Comparison of ENCODE assay signal across 9 mouse cellular contexts in genomic region chr17:28531946-28532345, GRCm38 (mm10). TPM values are rescaled to one million over a fixed set of nuclear protein-coding genes. Genes with fewer than 3 reads are reported as not detected.
DNase-seq lines count a peak whose midpoint lies in the region; ATAC-seq lines count a peak whose summit lies in the region.
"Had no signal": no experiment of that assay in that cellular context is flagged by ENCODE, and none has a peak within 500 bp of the region (broad histone marks: within the 10 kb centered on the region; RNA-seq: fewer than 3 reads in every experiment).

No protein-coding gene starts in this region.

- H3K4me3 ChIP-seq in hindbrain, embryonic 13.5 days = no peak overlapping the region

- DNase-seq in kidney, adult 9 months = peak; percentile 56
- no peak for DNase-seq in kidney, adult 8-10 months
- peak; percentile 28 for DNase-seq in MN1 (ENCODE audit: low spot score)
- DNase-seq in layer of hippocampus, adult 9-11 months = no peak
- no peak for DNase-seq in adrenal gland, adult 18-20 months (ENCODE audit: low spot score in 2 of 2)
- DNase-seq: gastrocnemius, postnatal 25 days had no signal

- no peak overlapping the region for H3K27ac ChIP-seq in hindbrain, embryonic 13.5 days

- no peak overlapping the region for H3K9ac ChIP-seq in hindbrain, embryonic 13.5 days

- H3K27me3 ChIP-seq in hindbrain, embryonic 13.5 days = peaks cover 36% of the 10 kb centered on the region

- no peaks in the 10 kb centered on the region for H3K36me3 ChIP-seq in hindbrain, embryonic 13.5 days

- H3K4me1 ChIP-seq in hindbrain, embryonic 13.5 days (replicated peaks) = peaks cover 13% of the 10 kb centered on the region

- ATAC-seq in hindbrain, embryonic 13.5 days (ENCODE audit: low FRiP score) = no peak
- ATAC-seq in megakaryocyte, adult 5-6 weeks (ENCODE audit: poor library complexity, severe bottlenecking) = peak; percentile 59
- ATAC-seq in frontal cortex, adult (ENCODE audit: low TSS enrichment) = no peak

- H3K9me3 ChIP-seq in hindbrain, embryonic 13.5 days = no peaks in the 10 kb centered on the region

- WGBS in hindbrain, embryonic 13.5 days = 19% methylated on average over 18 of the region's 18 CpGs

- peak overlapping the region; percentile 23; the same call in 1 of the 2 replicates for H3K4me2 ChIP-seq in hindbrain, embryonic 13.5 days

RNA-seq across cellular contexts. Expression of gene Armc12, which starts 1.3 kb away (rescaled TPM):
- not detected in 2 replicates for polyA plus RNA-seq in hindbrain, embryonic 13.5 days (2015; fragmentation: Nextera tagmentation; extraction: Ambion mirVana)
- total RNA-seq in megakaryocyte, adult 5-6 weeks (2015) = 0.16 TPM in 1 of 2 replicates, not detected in the other
- total RNA-seq in megakaryocyte, adult 5-6 weeks (2017) = not detected in 2 replicates
- not detected for total RNA-seq in adrenal gland, adult 18-20 months (2021)
- total RNA-seq: gastrocnemius, postnatal 25 days had no signal

RNA-seq across cellular contexts. Expression of gene Fkbp5, which starts 14.6 kb away (rescaled TPM):
- 24.8 and 27.2 TPM in 2 replicates for polyA plus RNA-seq in hindbrain, embryonic 13.5 days (2015; fragmentation: Nextera tagmentation; extraction: Ambion mirVana)
- 12.8 and 17.9 TPM in 2 replicates for total RNA-seq in megakaryocyte, adult 5-6 weeks (2015)
- total RNA-seq in megakaryocyte, adult 5-6 weeks (2017) = 25.9 and 26.8 TPM in 2 replicates
- total RNA-seq in adrenal gland, adult 18-20 months (2021) = 100 to 1,000 TPM; 111 to 112 TPM

RNA-seq across cellular contexts. Expression of gene Clpsl2, which starts 17.3 kb away (rescaled TPM):
- not detected in 2 replicates for polyA plus RNA-seq in hindbrain, embryonic 13.5 days (2015; fragmentation: Nextera tagmentation; extraction: Ambion mirVana)
- not detected in 2 replicates for total RNA-seq in megakaryocyte, adult 5-6 weeks (2015)
- total RNA-seq in megakaryocyte, adult 5-6 weeks (2017) = not detected in 2 replicates
- total RNA-seq in adrenal gland, adult 18-20 months (2021) = not detected
- total RNA-seq: gastrocnemius, postnatal 25 days had no signal

RNA-seq across cellular contexts. Expression of gene Clps, which starts 28.6 kb away (rescaled TPM):
- polyA plus RNA-seq in hindbrain, embryonic 13.5 days (2015; fragmentation: Nextera tagmentation; extraction: Ambion mirVana) = 0.58 TPM in 1 of 2 replicates, not detected in the other
- total RNA-seq in megakaryocyte, adult 5-6 weeks (2015) = not detected in 2 replicates
- total RNA-seq in megakaryocyte, adult 5-6 weeks (2017) = not detected in 2 replicates
- not detected for total RNA-seq in adrenal gland, adult 18-20 months (2021)
- total RNA-seq: gastrocnemius, postnatal 25 days had no signal

RNA-seq across cellular contexts. Expression of gene Lhfpl5, which starts 43.5 kb away (rescaled TPM):
- polyA plus RNA-seq in hindbrain, embryonic 13.5 days (2015; fragmentation: Nextera tagmentation; extraction: Ambion mirVana) = 6.4 and 7.2 TPM in 2 replicates
- not detected in 2 replicates for total RNA-seq in megakaryocyte, adult 5-6 weeks (2015)
- not detected in 2 replicates for total RNA-seq in megakaryocyte, adult 5-6 weeks (2017)
- total RNA-seq in adrenal gland, adult 18-20 months (2021) = 1 to 10 TPM; 2.0 to 2.6 TPM
- total RNA-seq: gastrocnemius, postnatal 25 days had no signal

Comparison
In these comparisons a context has a peak if more than half of its experiments do, and no peak if none do; other contexts are left out.
1. DNase-seq: peak in kidney, adult 9 months (single experiment) and MN1 (single experiment); none in kidney, adult 8-10 months (0 of 2), layer of hippocampus, adult 9-11 months (single experiment) and adrenal gland, adult 18-20 months (0 of 2).
2. RNA of gene Fkbp5, which starts 14.6 kb away (total RNA-seq): 111 to 112 TPM in adrenal gland, adult 18-20 months; 12.8 to 26.8 TPM in megakaryocyte, adult 5-6 weeks; every median in the first group is over 4 times any median in the second.